Mouse (Mus musculus) monocyte, adult 5-6 weeks (primary cell): ENCODE data around the gene Ssh2. TPM values are rescaled to one million over a fixed set of nuclear protein-coding genes. Genes with fewer than 3 reads are reported as not detected.

Experiments
- ATAC-seq: fragments of 153-309, 156-312 bp; replicated peaks from 2 replicates; pipeline ENCODE4 v1.8.0; 2017; ENCODE audit warnings: mild to moderate bottlenecking; ENCODE audit not compliant: low TSS enrichment, insufficient number of reproducible peaks, severe bottlenecking, poor library complexity, low FRiP score
- total RNA-seq: library from RNA; stranded (forward); fragments of 200-1000, 200-491, 200-594 nt; gene quantifications from 3 replicates; pipeline ENCODE4 v1.2.3, GENCODE M21; 2017

The Ssh2 gene
- total RNA-seq, 1 experiment from 2014 or later, result 254 TPM

GRCm38 (mm10) chr11:77495507-77495906, 279.4 kb downstream of the Ssh2 start:
- no peak for ATAC-seq

- no peak for ATAC-seq
These were observed 281.3 kb downstream of the Ssh2 start for GRCm38 (mm10) chr11:77497341-77497756.

GRCm38 (mm10) chr11:77497851-77498250, 281.8 kb downstream of the Ssh2 start:
- ATAC-seq, result no peak

GRCm38 (mm10) chr11:77498261-77499139, 282.4 kb downstream of the Ssh2 start:
- no peak for ATAC-seq

- no peak for ATAC-seq
These were observed 283.3 kb downstream of the Ssh2 start for GRCm38 (mm10) chr11:77499354-77499753.

- ATAC-seq, result no peak
These were observed 284.6 kb downstream of the Ssh2 start for GRCm38 (mm10) chr11:77500361-77501325.

- peak; percentile 42 for ATAC-seq
These were observed 285.3 kb downstream of the Ssh2 start for GRCm38 (mm10) chr11:77501392-77501791.

GRCm38 (mm10) chr11:77501971-77502370, 285.9 kb downstream of the Ssh2 start:
- no peak for ATAC-seq

- no peak for ATAC-seq
These were observed 286.4 kb downstream of the Ssh2 start for GRCm38 (mm10) chr11:77502481-77502880.

GRCm38 (mm10) chr11:77503511-77503910, 287.4 kb downstream of the Ssh2 start:
- ATAC-seq, result no peak

GRCm38 (mm10) chr11:77504377-77504776, 288.3 kb downstream of the Ssh2 start:
- ATAC-seq, result no peak

- no peak for ATAC-seq
These were observed 289.3 kb downstream of the Ssh2 start for GRCm38 (mm10) chr11:77505291-77505980.

GRCm38 (mm10) chr11:77506273-77506672, 290.2 kb downstream of the Ssh2 start:
- no peak for ATAC-seq

- no peak for ATAC-seq
These were observed 290.9 kb downstream of the Ssh2 start for GRCm38 (mm10) chr11:77506941-77507340.

- no peak for ATAC-seq
These were observed 291.3 kb downstream of the Ssh2 start for GRCm38 (mm10) chr11:77507426-77507825.

- ATAC-seq, result peak; percentile 38
These were observed 292.3 kb downstream of the Ssh2 start for GRCm38 (mm10) chr11:77508068-77509021.
